Mouse (Mus musculus) layer of hippocampus, adult 2 months (tissue): ENCODE data around the gene Drd3. TPM values are rescaled to one million over a fixed set of nuclear protein-coding genes. Genes with fewer than 3 reads are reported as not detected.

ENCODE experiments used
- DNase-seq, 2 experiments: peaks; one replicate each; pipeline ENCODE4 v3.0.0; 2022; ENCODE audit warnings: low spot score in 2 of 2
- H3K27ac ChIP-seq: fragments of 200-600 bp; 2 replicates; pipeline ENCODE4 v1.8.1; 2022
- H3K4me3 ChIP-seq: fragments of 200-600 bp; 2 replicates; pipeline ENCODE4 v1.8.1; 2022; ENCODE audit warnings: mild to moderate bottlenecking
- CTCF ChIP-seq: fragments of 200-600 bp; conservative IDR thresholded peaks from 2 replicates; pipeline ENCODE4 v1.8.1; 2022; ENCODE audit warnings: antibody characterized with exemption, mild to moderate bottlenecking, moderate library complexity
- long read RNA-seq, 2 experiments: library from polyadenylated mRNA; stranded (forward); transcript quantifications; one replicate each; pipeline ENCODE4 v2.0.0; 2021; ENCODE audit warnings: borderline mapping rate in 2 of 2
- total RNA-seq, 2 experiments: library from RNA; stranded (reverse); gene quantifications; 2 replicates each; pipeline ENCODE4 v1.2.3; 2021

Gene Drd3
- under 1 TPM in 1 of 2 experiments, not detected in 1; 0.29 TPM for total RNA-seq
- long read RNA-seq, experiment 1: 0 reads
- long read RNA-seq, experiment 2: 0 reads

DNA sequence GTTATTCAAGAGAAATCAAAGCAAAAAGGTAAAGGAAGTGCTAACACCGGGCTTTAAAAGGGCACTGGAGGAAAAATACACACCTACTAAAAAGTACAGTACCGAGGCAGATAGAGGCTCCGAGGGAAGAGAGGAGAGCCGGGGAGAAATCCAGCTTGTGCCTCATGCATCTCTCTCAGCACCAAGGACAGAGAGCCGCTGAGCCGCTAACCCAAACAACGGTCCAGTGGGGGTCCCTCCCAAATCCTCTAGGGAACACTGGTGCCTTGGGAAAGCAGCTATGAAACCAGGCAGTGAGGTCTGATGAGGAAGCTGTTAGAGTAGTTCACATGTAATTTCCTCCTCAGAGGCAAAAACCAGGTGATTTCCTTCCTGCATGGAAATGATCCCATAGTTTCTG is at the start of gene Drd3:
TSS of gene Drd3 (plus strand) at position 276 of the 400 bp plus-strand sequence.
- Histone ChIP-seq H3K4me3 (no peak within 1 kb of the TSS), H3K27ac (no peak within 1 kb of the TSS)
- no peak for TF ChIP-seq CTCF
- DNase-seq: no peak

DNA sequence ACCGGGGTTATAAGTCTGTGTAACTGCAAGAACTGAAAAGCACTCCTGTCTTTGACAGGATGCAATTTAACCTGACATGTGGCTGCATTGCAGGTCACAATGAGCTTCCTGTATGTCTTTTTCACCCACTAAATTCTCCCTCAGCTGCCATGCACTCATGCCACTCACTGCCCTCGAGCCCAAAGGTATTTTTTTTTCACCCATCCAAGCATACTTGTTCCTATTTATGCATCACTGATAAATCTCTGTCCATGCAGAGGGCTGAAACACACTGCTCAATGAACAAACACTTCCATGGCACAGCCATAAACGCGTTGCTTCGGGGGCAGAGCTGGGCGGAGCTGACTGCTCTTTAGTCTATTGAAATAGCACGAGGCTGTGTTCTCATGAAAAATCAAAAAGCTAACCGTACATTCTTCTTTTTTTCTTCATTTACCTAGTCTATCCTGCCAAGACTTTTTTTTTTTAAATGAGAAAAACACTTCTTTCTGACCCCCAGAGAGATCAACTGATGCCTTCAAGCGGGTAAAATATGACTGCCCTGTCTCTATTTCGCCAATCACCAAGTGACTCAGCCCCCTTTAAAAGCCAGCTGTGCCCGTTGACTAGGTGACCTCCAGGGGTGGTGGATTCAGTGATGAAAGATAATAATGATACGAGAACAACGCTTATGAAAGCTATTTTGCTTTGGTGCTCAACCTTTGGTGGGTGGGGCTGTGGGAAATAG is 45.3 kb upstream of the Drd3 start:
- peak overlapping the region; percentile 40 for H3K4me3 ChIP-seq
- DNase-seq: no peak
- TF ChIP-seq CTCF: no peak
- H3K27ac ChIP-seq: peak overlapping the region; percentile 73

DNA sequence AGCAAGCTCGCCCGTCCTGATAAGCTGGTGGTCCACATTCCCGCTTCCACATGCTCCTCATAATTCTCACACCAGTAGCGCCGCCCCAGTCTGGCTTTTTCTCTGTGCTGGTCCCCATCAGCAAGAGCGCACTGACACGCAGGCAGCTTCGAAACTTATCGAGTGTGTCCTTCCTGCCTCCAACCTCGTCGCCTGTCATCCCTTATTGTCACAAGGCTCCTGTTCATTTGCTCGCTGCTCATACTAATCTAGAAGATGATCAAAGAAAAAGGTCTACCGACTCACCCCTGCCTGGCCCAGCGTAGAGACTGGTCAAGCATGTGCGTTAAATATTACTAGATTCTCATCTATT is 44.8 kb upstream of the Drd3 start:
- H3K4me3 ChIP-seq: peak overlapping the region; percentile 40
- no peak for TF ChIP-seq CTCF
- H3K27ac ChIP-seq: peak overlapping the region; percentile 73
- DNase-seq: no peak

DNA sequence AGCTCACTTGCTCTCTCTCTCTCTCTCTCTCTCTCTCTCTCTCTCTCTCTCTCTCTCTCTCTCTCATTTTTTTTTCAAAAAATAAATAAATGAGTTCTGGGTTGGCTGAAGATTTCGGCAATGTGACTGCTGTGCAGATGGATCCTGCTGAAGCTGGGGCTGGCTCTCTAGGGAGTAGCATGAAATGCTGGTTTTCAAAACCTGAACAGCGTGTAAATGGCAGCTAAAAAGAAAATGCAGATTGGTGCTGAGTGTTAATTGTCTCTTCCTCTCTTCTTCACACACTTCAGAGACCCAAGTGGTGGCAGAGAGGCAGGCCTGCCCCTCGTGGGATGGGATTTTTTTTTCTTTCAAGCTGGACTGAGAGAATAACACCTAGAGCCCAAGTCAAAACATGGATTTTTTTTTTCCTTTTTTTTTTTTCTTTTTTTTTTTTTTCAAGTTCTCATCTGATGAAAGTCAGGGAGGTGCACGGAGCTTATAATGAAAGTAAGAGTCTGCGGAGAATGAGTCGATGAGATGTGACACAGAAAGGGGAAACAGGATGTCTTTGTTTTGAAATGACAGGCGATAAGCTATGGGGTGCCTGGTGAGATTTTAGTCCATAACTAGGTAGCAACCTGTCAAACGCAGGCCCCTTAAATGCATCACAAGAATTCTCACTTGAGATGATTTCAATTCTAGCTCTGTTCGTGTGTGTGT is 44.2 kb upstream of the Drd3 start:
- no peak for TF ChIP-seq CTCF
- no peak for DNase-seq
- Histone ChIP-seq H3K4me3 (peak overlapping the region; percentile 40), H3K27ac (peak overlapping the region; percentile 73)

DNA sequence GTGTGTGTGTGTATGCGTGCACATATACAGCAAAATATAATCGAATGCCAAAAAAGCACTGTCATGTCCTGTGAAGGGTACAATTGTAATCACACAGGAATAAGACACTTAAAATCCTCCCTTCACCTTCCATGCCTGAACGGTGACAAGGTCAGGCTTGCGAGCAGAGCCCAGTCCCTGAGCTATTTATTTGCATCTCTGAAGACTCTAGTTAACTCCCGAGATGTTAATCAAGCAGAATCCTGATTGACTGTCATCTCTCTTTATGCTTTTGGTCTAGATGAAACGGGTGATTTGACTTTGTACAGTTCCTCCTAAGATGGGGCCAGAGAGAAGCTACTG is 43.7 kb upstream of the Drd3 start:
- no peak for TF ChIP-seq CTCF
- H3K4me3 ChIP-seq: peak overlapping the region; percentile 44
- peak overlapping the region; percentile 73; the same call in 1 of the 2 replicates for H3K27ac ChIP-seq
- DNase-seq: no peak

DNA sequence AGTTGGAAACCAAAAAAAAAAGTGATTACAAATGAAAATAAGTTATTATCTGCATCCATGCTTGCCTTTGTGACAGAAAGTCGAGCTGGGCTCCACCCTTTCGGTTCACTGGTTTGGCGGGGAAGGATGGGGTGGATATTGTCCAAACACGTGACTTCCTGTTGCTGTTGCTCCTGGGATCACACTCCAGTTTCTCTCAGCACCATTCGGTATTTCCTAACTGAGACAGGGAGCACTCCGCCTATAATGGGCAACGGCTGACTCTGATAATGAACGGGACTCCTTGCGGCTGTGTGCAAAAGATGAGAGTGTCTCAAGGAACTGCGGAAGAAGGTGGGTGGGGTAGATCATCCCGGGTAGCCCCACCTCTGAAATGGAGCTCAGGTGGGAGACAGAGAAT is 43.2 kb upstream of the Drd3 start:
- DNase-seq: no peak
- no peak for TF ChIP-seq CTCF

DNA sequence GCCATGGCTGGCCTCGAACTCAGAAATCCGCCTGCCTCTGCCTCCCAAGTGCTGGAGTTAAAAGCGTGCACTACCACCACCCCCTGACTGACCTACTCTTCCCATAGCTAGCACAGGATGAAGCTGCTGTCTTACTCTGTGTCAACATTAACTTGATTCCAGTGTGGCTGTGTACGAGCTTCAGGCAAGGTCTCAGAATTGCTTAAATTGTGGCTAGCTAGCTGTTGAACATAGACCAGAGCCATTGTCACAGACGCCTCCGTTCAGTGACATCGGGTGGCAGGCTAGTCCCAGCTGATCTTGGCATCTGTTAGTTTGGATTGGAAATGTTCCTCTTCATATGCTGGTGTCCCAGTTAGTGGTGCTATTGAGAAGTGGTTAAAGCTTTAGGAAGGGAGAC is 42.5 kb upstream of the Drd3 start:
- H3K4me3 ChIP-seq: no peak overlapping the region
- TF ChIP-seq CTCF: no peak

More for the DNA sequence above, 43.2 kb upstream of the Drd3 start:
- Histone ChIP-seq H3K27ac (peak overlapping the region; percentile 73; the same call in 1 of the 2 replicates), H3K4me3 (peak overlapping the region; percentile 44)

DNA sequence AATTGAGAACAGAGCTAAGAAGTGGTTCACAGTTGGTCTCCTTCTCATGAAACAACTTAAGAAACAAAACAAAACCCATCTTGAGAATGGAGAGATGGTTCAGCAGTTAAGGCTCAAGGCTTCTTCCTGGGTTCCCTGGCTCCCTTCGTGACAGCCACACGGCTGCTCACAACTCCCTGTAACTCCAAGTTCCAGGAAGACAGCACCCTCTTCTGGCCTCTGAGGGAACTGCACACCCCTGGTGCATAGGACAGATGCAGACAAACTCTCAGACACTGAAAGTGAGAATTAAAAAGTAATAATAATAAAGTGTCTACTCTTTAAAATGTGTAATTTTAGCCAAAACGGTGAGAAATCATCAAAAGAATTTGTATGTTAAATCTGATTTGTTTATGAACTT is 29.4 kb upstream of the Drd3 start:
- no peak for DNase-seq
- H3K27ac ChIP-seq: no peak overlapping the region
- no peak overlapping the region for H3K4me3 ChIP-seq
- TF ChIP-seq CTCF: peak; percentile 67

More for the DNA sequence above, 42.5 kb upstream of the Drd3 start:
- H3K27ac ChIP-seq: no peak overlapping the region
- DNase-seq: no peak

DNA sequence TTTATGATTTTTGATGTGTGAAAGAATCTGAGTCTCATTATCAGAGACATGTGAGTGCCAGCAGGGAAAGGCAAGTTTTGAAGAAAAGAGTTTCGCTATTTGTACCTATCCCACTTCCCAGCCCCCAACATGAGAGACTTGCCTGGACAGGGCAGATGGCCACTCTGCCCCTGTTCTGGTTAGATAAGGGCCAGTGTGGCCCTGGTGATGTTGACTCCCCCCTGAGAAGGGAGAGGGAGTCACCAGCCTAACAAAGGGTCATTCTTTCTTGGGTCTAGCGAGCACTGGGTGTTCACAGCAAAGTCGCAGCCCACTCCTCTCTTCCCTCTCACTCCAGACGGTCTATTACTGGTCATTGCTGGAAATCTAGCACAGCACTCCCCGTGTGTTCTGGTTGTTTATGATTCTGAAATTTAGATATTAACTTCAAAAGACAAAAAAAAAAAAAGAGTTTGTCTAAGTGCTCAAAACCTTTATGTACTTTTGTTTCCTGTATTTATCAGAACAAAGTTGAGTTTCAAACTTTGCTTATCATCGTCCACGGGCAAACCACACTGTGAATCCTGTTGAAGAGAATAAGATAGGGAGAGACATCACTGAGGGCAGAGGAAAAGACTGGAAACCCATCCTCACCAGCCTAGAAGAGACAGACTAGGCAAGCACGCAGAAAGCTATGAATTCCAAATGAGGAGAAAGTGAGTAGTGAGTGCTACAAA is 24.2 kb upstream of the Drd3 start:
- no peak for DNase-seq
- Histone ChIP-seq H3K27ac (no peak overlapping the region), H3K4me3 (no peak overlapping the region)
- TF ChIP-seq CTCF: no peak

DNA sequence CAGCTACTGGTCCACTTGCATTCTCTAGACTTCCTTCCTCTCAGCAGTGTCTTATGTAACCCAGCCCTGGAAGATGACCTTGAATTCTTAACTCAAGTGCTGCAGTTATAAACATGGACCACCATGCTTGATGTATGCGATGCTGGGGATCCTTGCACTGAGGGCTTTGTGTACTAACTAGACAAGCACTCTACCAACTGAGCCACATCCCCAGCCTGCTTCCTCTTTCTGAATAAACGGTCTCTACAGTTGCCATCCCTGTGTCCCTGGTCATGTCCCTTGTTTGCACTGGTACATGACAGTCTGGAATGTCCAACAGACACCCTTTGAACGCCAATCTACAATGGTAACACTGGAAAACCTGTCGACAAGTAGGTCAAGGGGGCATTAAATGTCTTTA is 23.5 kb upstream of the Drd3 start:
- TF ChIP-seq CTCF: no peak

DNA sequence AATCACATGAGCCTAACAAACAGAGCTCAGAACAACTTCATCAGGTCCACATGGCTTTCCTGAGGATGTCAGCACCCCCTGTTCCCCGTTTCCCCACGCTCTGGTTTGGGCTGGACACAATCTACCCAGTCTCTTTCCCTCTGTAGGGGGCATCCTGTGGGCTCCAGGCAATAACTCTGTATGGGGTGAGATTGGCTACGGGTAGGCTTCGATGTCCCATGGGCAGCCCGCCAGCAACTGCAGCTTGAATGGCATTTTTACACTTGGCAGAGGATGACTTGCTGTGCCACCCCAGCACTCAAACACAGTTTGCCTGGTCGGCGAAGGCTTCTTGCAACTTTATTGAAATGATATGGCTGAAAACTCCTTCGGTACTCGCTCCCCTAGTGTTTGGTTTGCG is 21.3 kb upstream of the Drd3 start:
- no peak overlapping the region for H3K27ac ChIP-seq
- TF ChIP-seq CTCF: peak; percentile 39
- no peak for DNase-seq
- no peak overlapping the region for H3K4me3 ChIP-seq

More for the DNA sequence above, 23.5 kb upstream of the Drd3 start:
- DNase-seq: no peak
- Histone ChIP-seq H3K4me3 (no peak overlapping the region), H3K27ac (no peak overlapping the region)

DNA sequence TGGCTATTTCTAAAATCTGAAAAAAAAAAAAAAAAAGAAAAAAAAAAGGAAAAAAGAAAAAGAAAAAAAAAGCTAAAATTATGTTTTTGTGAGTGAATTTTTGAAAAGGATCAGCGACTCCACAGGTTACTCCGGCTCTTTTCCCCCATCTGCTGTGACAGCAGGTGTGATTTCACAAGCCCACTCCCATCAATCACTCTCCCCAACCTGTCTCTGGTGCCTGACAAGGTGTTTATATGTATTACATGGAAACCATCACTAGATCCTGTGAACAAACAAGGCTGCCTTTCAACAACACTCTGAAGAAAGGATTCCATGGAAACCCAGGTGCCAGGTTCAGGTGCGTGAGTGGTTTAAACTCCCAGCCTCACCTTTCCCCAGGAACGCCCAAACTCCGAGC is 20.9 kb upstream of the Drd3 start:
- Histone ChIP-seq H3K4me3 (no peak overlapping the region), H3K27ac (no peak overlapping the region)
- DNase-seq: no peak
- TF ChIP-seq CTCF: no peak

DNA sequence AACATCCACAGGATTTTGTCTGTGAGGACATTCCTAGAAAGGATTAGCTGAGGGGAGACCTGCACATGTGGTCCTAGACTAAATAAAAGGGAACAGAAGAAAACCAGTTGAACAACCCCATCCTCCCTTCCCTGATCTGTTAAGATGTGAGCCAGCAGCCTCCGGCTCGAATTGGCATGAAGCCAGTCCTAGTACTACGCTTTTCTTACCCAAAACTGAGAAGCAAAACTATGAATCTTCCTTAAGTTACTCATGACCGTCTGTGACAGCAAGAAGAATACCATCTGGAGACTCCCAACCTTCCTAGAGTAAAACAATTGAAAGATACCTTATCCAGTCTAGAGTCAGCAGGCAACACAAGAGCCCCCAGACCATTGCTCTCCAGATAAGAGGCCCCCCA is 15.9 kb upstream of the Drd3 start:
- DNase-seq: peak; percentile 16 to 50

More for the DNA sequence above, 15.9 kb upstream of the Drd3 start:
- no peak overlapping the region for H3K4me3 ChIP-seq
- TF ChIP-seq CTCF: no peak
- H3K27ac ChIP-seq: no peak overlapping the region
